Mouse (Mus musculus) thymus, postnatal 25 days (tissue): ENCODE measurements around the gene Gria1.

Experiments used
- DNase-seq: peaks from one replicate; pipeline ENCODE4 v3.0.0; 2022

Gene Gria1

GRCm38 (mm10) chr11:57184216-57184615, 173.0 kb downstream of the Gria1 start:
- DNase-seq, result no peak

- DNase-seq, result no peak
These were observed 173.9 kb downstream of the Gria1 start for GRCm38 (mm10) chr11:57185110-57185509.

GRCm38 (mm10) chr11:57189391-57189790, 178.2 kb downstream of the Gria1 start:
- DNase-seq, result no peak

- DNase-seq, result no peak
These were observed 183.6 kb downstream of the Gria1 start for GRCm38 (mm10) chr11:57194746-57195145.

GRCm38 (mm10) chr11:57201245-57201976, 190.2 kb downstream of the Gria1 start:
- DNase-seq, result no peak

GRCm38 (mm10) chr11:57204371-57204770, 193.2 kb downstream of the Gria1 start:
- DNase-seq, result no peak

- no peak for DNase-seq
These were observed 196.1 kb downstream of the Gria1 start for GRCm38 (mm10) chr11:57207260-57207659.

- no peak for DNase-seq
These were observed 202.9 kb downstream of the Gria1 start for GRCm38 (mm10) chr11:57214079-57214478.

- DNase-seq, result no peak
These were observed 203.4 kb downstream of the Gria1 start for GRCm38 (mm10) chr11:57214583-57214982.

- DNase-seq, result no peak
These were observed 211.8 kb downstream of the Gria1 start for GRCm38 (mm10) chr11:57222797-57223569.

- no peak for DNase-seq
These were observed 224.3 kb downstream of the Gria1 start for GRCm38 (mm10) chr11:57235446-57235845.

- DNase-seq, result no peak
These were observed 225.2 kb downstream of the Gria1 start for GRCm38 (mm10) chr11:57236431-57236830.

- no peak for DNase-seq
These were observed 228.6 kb downstream of the Gria1 start for GRCm38 (mm10) chr11:57239758-57240157.

- no peak for DNase-seq
These were observed 232.6 kb downstream of the Gria1 start for GRCm38 (mm10) chr11:57243835-57244234.

- DNase-seq, result no peak
These were observed 233.4 kb downstream of the Gria1 start for GRCm38 (mm10) chr11:57244543-57244942.

- no peak for DNase-seq
These were observed 237.7 kb downstream of the Gria1 start for GRCm38 (mm10) chr11:57248870-57249269.

- DNase-seq, result no peak
These were observed 238.9 kb downstream of the Gria1 start for GRCm38 (mm10) chr11:57250129-57250528.

- no peak for DNase-seq
These were observed 260.5 kb downstream of the Gria1 start for GRCm38 (mm10) chr11:57271687-57272086.

- DNase-seq, result no peak
These were observed 263.5 kb downstream of the Gria1 start for GRCm38 (mm10) chr11:57274687-57275086.

- DNase-seq, result no peak
These were observed 266.9 kb downstream of the Gria1 start for GRCm38 (mm10) chr11:57278056-57278455.

GRCm38 (mm10) chr11:57286119-57286518, 274.9 kb downstream of the Gria1 start:
- no peak for DNase-seq

- DNase-seq, result no peak
These were observed 286.2 kb downstream of the Gria1 start for GRCm38 (mm10) chr11:57297376-57297775.

GRCm38 (mm10) chr11:57298263-57298662, 287.1 kb downstream of the Gria1 start:
- no peak for DNase-seq

GRCm38 (mm10) chr11:57298665-57299064, 287.5 kb downstream of the Gria1 start:
- DNase-seq, result no peak
